Mouse (Mus musculus) G1E (cell line): ENCODE measurements around the gene Prr7.

Experiments
- CTCF ChIP-seq: IDR thresholded peaks from 2 replicates; pipeline ENCODE4 v1.5.1; 2012; ENCODE audit warnings: low read depth, low read length, inconsistent platforms, mixed read lengths
- GATA1 ChIP-seq: IDR thresholded peaks from 2 replicates; pipeline ENCODE4 v1.6.1; 2012; ENCODE audit warnings: borderline replicate concordance, low read length, inconsistent platforms, mixed read lengths
- GATA2 ChIP-seq: IDR thresholded peaks from 2 replicates; pipeline ENCODE4 v1.6.1; 2012; ENCODE audit warnings: low read depth, low read length, inconsistent platforms, borderline replicate concordance
- POLR2AphosphoS5 ChIP-seq: IDR thresholded peaks from 2 replicates; pipeline ENCODE4 v1.6.1; 2012; ENCODE audit warnings: low read depth, low read length, inconsistent platforms; ENCODE audit not compliant: insufficient replicate concordance
- TAL1 ChIP-seq: conservative IDR thresholded peaks from 2 replicates; pipeline ENCODE4 v1.6.1; 2012; ENCODE audit warnings: low read depth, low read length, inconsistent platforms, mixed read lengths

GRCm38 (mm10) chr13:55426613-55427012 is 37.5 kb upstream of the Prr7 start, which contains the start of gene F12:
- TF ChIP-seq CTCF (no peak), TAL1 (no peak), GATA1 (no peak), POLR2AphosphoS5 (no peak), GATA2 (no peak)
